Mouse (Mus musculus): Measurements from ENCODE around the gene Dpp7. TPM values are rescaled to one million over a fixed set of nuclear protein-coding genes. Genes with fewer than 3 reads are reported as not detected.
A peak's percentile ranks its signal among the peaks of the same experiment; 100 is the strongest.

The Dpp7 gene
- total and polyA plus RNA-seq, 3 experiments: 16.2 to 21.0 (median 20.9) TPM

DNA sequence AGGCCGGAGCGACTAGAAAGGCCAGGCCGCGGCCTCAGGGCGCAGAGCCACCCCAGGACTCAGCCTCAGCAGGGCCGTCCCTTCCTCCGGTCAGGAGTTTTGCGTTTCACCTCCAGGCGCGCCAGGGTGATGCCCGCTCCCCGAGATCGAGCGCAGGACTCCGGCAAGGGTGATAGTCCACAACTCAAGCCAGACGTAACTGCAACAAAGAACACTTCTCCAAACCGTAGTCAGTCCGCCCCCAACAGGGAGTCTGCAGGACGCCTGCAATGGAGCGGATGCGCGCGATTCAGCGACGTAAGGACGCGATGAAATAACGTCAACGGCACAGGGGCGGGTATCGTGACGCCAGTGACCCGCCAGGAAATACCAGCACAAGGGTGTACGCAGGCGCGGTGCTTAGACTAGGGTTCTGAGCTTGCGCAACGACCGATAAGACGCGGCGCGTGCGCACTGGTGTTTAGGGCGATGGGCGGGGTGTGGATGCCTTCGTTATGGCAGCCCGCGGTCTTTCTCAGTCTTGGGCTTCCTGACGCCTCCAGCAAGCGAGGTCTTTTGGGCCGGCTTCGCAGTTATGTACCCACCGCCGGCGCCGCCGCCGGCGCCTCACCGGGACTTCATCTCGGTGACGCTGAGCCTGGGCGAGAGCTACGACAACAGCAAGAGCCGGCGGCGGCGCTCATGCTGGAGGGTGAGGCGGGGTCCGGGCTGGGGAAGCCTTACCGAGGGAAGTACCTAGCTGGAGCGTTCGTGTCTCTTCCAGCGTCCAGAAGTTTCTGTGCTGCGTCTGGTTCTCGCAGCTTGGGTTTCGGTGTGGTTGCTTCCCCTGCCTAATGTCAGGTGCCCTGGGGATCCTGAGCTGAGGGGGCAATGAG lies 23.6 kb downstream of the Dpp7 start, which contains the start of gene Man1b1 (continued):
- TF ChIP-seq TCF12 (IDR thresholded peaks at IDR 0.05; ENCODE audit: low read depth, low read length) (peak; percentile 92), POLR2A (IDR thresholded peaks at IDR 0.05; ENCODE audit: low read depth, low read length) (peak; percentile 88), UBTF (IDR thresholded peaks at IDR 0.05; ENCODE audit: low read depth, low read length) (no peak), ELF1 (IDR thresholded peaks at IDR 0.05; ENCODE audit: low read depth, low read length) (peak; percentile 95), USF1 (IDR thresholded peaks at IDR 0.05; ENCODE audit: low read depth, low read length) (peak; percentile 32; the same call in 1 of the 2 replicates), CHD1 (IDR thresholded peaks at IDR 0.05; ENCODE audit: low read depth, low read length) (no peak), ZKSCAN1 (IDR thresholded peaks at IDR 0.05; ENCODE audit: borderline replicate concordance, low read depth, low read length) (no peak), JUN (IDR thresholded peaks at IDR 0.05; ENCODE audit: insufficient read depth, low read depth, low read length) (peak; percentile 13; the same call in 1 of the 2 replicates), CTCF (conservative IDR thresholded peaks at IDR 0.05 in 1 of 2, IDR thresholded peaks at IDR 0.05 in 1 of 2; ENCODE audit: low read depth in 2 of 2, low read length in 2 of 2) (peak in 1 of 2 experiments; percentile 37; a peak in 1 of 4 replicates), KAT2A (IDR thresholded peaks at IDR 0.05; ENCODE audit: insufficient replicate concordance, low read length) (peak; percentile 87; the same call in 1 of the 2 replicates), RCOR1 (conservative IDR thresholded peaks at IDR 0.05; ENCODE audit: low read depth, low read length) (peak; percentile 48; the same call in 1 of the 2 replicates)

DNA sequence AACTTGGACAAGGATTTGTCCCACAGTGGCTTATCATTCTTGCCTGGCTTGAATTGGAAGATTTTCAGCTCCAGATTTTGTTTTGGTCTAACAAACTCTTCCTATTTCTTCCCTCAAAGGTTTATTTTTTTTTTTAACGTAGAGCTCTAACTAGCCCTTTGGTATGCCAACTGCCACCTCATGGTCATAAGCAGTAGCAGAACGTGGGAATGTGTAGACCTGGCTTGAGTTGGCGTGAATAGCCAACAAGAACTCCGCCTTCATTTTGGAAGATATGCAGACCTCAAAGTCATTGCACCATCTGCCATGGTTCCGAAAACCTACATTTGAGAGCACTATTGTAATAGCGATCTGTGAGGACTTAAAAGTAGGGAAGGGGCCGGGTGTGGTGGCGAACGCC lies 24.7 kb downstream of the Dpp7 start:
- dilution Hi-C loops (cut with MboI; ENCODE audit: extremely low pct_ligation_motif_present, extremely low pct_unique_long_range_greater_than_20kb, low sequenced_read_pairs): no loop called here
- Histone ChIP-seq H3K27ac (ENCODE audit: insufficient read depth, low read depth) (no peak overlapping the region), H3K79me2 (replicated peaks; ENCODE audit: control insufficient read depth, extremely low read depth, insufficient read depth, poor library complexity, severe bottlenecking) (peaks cover 20% of the 10 kb centered on the region), H3K4me3 (replicated peaks in 1 of 3; ENCODE audit: low read depth in 2 of 3, low read length in 2 of 3, poor library complexity in 1 of 3) (peak overlapping the region; percentile 71 to 97 (median 73)), H3K9ac (ENCODE audit: insufficient read depth, low read depth) (peak overlapping the region; percentile 86), H3K4me1 (ENCODE audit: control insufficient read depth in 1 of 2, insufficient read depth in 2 of 2) (peaks cover 14 to 39% of the 10 kb centered on the region in 2 experiments), H3K9me3 (replicated peaks; ENCODE audit: low read length) (no peaks in the 10 kb centered on the region), H3K27me3 (replicated peaks) (peaks cover 4% of the 10 kb centered on the region), H3K4me2 (ENCODE audit: insufficient read depth, low read depth, poor library complexity, severe bottlenecking) (peak overlapping the region; percentile 92), H3K36me3 (replicated peaks in 1 of 2; ENCODE audit: control insufficient read depth in 1 of 2, insufficient read depth in 1 of 2, low read length in 1 of 2) (peaks cover 17 to 31% of the 10 kb centered on the region in 2 experiments)
- in situ Hi-C loops (cut with MboI; ENCODE audit: low pct_ligation_motif_present, low pct_unique_long_range_greater_than_20kb, low sequenced_read_pairs): loop anchor here (10.0 kb wide), 1 partner anchor 57 kb away; the partner anchor contains the start of genes Anapc2 and Ssna1
- TF ChIP-seq RAD21 (IDR thresholded peaks at IDR 0.05; ENCODE audit: low read depth, low read length): no peak; the same call in none of the 2 replicates
- TF ChIP-seq E2F4 (IDR thresholded peaks at IDR 0.05; ENCODE audit: insufficient replicate concordance, low read depth, low read length): no peak
- peak; percentile 69 for TF ChIP-seq ZNF384 (IDR thresholded peaks at IDR 0.05; ENCODE audit: low read depth, low read length)
- TF ChIP-seq ZMIZ1 (IDR thresholded peaks at IDR 0.05; ENCODE audit: low read depth, low read length): no peak
- TF ChIP-seq RCOR1 (conservative IDR thresholded peaks at IDR 0.05; ENCODE audit: low read depth, low read length): peak; percentile 50; the same call in 1 of the 2 replicates
- 0 out of 2 replicates have a peak, but pooled peaks have one; percentile 42 for TF ChIP-seq MYC (IDR thresholded peaks at IDR 0.05; ENCODE audit: low read depth, low read length)
- TF ChIP-seq CTCF (conservative IDR thresholded peaks at IDR 0.05 in 1 of 2, IDR thresholded peaks at IDR 0.05 in 1 of 2; ENCODE audit: low read depth in 2 of 2, low read length in 2 of 2): peak in 1 of 2 experiments; percentile 47; a peak in 2 of 4 replicates
- TF ChIP-seq MAX (IDR thresholded peaks at IDR 0.05; ENCODE audit: low read length): 0 out of 2 replicates have a peak, but pooled peaks have one; percentile 38
- TF ChIP-seq SMC3 (IDR thresholded peaks at IDR 0.05; ENCODE audit: low read depth, low read length): peak; percentile 34
- 0 out of 2 replicates have a peak, but pooled peaks have one; percentile 28 for TF ChIP-seq SIN3A (IDR thresholded peaks at IDR 0.05; ENCODE audit: low read length)
- peak; percentile 41 for DNase-seq (ENCODE audit: extremely low read depth)

Measured in CH12.LX (cell line).